In genomic region chr15:10679571-10679970, GRCm38 (mm10) we compare ENCODE assay signal across 12 mouse cellular contexts. TPM values are rescaled to one million over a fixed set of nuclear protein-coding genes. Genes with fewer than 3 reads are reported as not detected.
DNase-seq lines count a peak whose midpoint lies in the region; ATAC-seq and TF ChIP-seq lines count a peak whose summit lies in the region.
"Had no signal": no experiment of that assay in that cellular context is flagged by ENCODE, and none has a peak within 500 bp of the region (broad histone marks: within the 10 kb centered on the region; RNA-seq: fewer than 3 reads in every experiment).

No protein-coding gene starts in this region.

- WGBS in kidney, embryonic 15.5 days: 51% methylated on average over 4 of the region's 4 CpGs
- WGBS in intestine, embryonic 16.5 days: 66% methylated on average over 4 of the region's 4 CpGs

- H3K4me1 ChIP-seq in kidney, embryonic 15.5 days: peaks cover 41% of the 10 kb centered on the region
- peaks cover 28% of the 10 kb centered on the region for H3K4me1 ChIP-seq in embryonic fibroblast, embryonic 13.5 days (ENCODE audit: control insufficient read depth, insufficient read depth, low read length)
- peaks cover 7% of the 10 kb centered on the region for H3K4me1 ChIP-seq in intestine, embryonic 16.5 days (ENCODE audit: control insufficient read depth, insufficient read depth, low read length)

- H3K9ac ChIP-seq in kidney, embryonic 15.5 days: no peak overlapping the region
- H3K9ac ChIP-seq in intestine, embryonic 16.5 days (ENCODE audit: low read depth, low read length): no peak overlapping the region
- H3K9ac ChIP-seq: heart, embryonic 13.5 days had no signal

- H3K27me3 ChIP-seq in kidney, embryonic 15.5 days: no peaks in the 10 kb centered on the region
- no peaks in the 10 kb centered on the region for H3K27me3 ChIP-seq in intestine, embryonic 16.5 days (replicated peaks; ENCODE audit: control insufficient read depth, insufficient read depth, low read length)

- H3K9me3 ChIP-seq in kidney, embryonic 15.5 days (replicated peaks): no peaks in the 10 kb centered on the region
- no peaks in the 10 kb centered on the region for H3K9me3 ChIP-seq in intestine, embryonic 16.5 days (ENCODE audit: control insufficient read depth, low read length)
- H3K9me3 ChIP-seq: heart, embryonic 13.5 days had no signal

- no peak for DNase-seq in kidney, adult 9 months
- DNase-seq in ES-CJ7 (ENCODE audit: low read depth, low spot score): peak; percentile 73
- DNase-seq in ovary, postnatal 10 days (ENCODE audit: low spot score): no peak
- DNase-seq: adrenal gland, adult 8-10 months; cerebellum, adult 11-12 months; kidney, adult 8-10 months; right cerebral cortex, postnatal 14 days had no signal

- no peak overlapping the region for H3K4me3 ChIP-seq in kidney, embryonic 15.5 days (replicated peaks)
- H3K4me3 ChIP-seq in embryonic fibroblast, embryonic 13.5 days (ENCODE audit: insufficient read depth, low read length): no peak overlapping the region
- no peak overlapping the region for H3K4me3 ChIP-seq in intestine, embryonic 16.5 days (ENCODE audit: low read length)
- H3K4me3 ChIP-seq: heart, embryonic 13.5 days had no signal

- no peak for TF ChIP-seq CTCF in embryonic fibroblast, embryonic 13.5 days (IDR thresholded peaks at IDR 0.05; ENCODE audit: borderline replicate concordance, insufficient read depth, low read length)

- 0 out of 2 replicates have a peak, but pooled peaks cover 7% of the 10 kb centered on the region for H3K36me3 ChIP-seq in kidney, embryonic 15.5 days
- no peaks in the 10 kb centered on the region for H3K36me3 ChIP-seq in intestine, embryonic 16.5 days (ENCODE audit: control insufficient read depth, insufficient read depth, low read length)
- H3K36me3 ChIP-seq: heart, embryonic 13.5 days had no signal

- TF ChIP-seq POLR2A in embryonic fibroblast, embryonic 13.5 days (IDR thresholded peaks at IDR 0.05; ENCODE audit: low read depth, low read length): no peak

- ATAC-seq in kidney, embryonic 15.5 days (replicated peaks; ENCODE audit: low FRiP score): peak; percentile 33; the same call in 1 of the 2 replicates
- peak; percentile 56 for ATAC-seq in intestine, embryonic 16.5 days
- no peak for ATAC-seq in erythroblast, adult 5-6 weeks (replicated peaks; ENCODE audit: low FRiP score, poor library complexity, severe bottlenecking)

- H3K27ac ChIP-seq in kidney, embryonic 15.5 days: no peak overlapping the region
- H3K27ac ChIP-seq in embryonic fibroblast, embryonic 13.5 days (ENCODE audit: insufficient read depth, low read length): peak overlapping the region; percentile 43; the same call in 1 of the 2 replicates
- H3K27ac ChIP-seq in intestine, embryonic 16.5 days (ENCODE audit: low read length): no peak overlapping the region
- H3K27ac ChIP-seq: heart, embryonic 13.5 days had no signal

- H3K4me2 ChIP-seq in kidney, embryonic 15.5 days: no peak overlapping the region
- H3K4me2 ChIP-seq in intestine, embryonic 16.5 days (ENCODE audit: low read depth, low read length): no peak overlapping the region
- H3K4me2 ChIP-seq: heart, embryonic 13.5 days had no signal

RNA-seq across cellular contexts. Expression of gene Rai14, which starts 34.9 kb away (rescaled TPM):
- polyA plus RNA-seq in kidney, embryonic 15.5 days (2015; fragmentation: Nextera tagmentation; extraction: Ambion mirVana): 66.4 and 67.8 TPM in 2 replicates
- 134 and 136 TPM in 2 replicates for polyA plus RNA-seq in embryonic fibroblast, embryonic 13.5 days (2011; ENCODE audit: insufficient read length, low read depth, missing spikeins)
- 11.5 and 11.7 TPM in 2 replicates for polyA plus RNA-seq in intestine, embryonic 16.5 days (2015; fragmentation: Nextera tagmentation; extraction: Ambion mirVana)
- 0.19 and 1.5 TPM in 2 replicates for total RNA-seq in erythroblast, adult 5-6 weeks (2015; ENCODE audit: low replicate concordance)
- 0.94 and 1.1 TPM in 2 replicates for total RNA-seq in erythroblast, adult 5-6 weeks (2017; ENCODE audit: low replicate concordance)
